Mouse (Mus musculus): ENCODE data around the gene Iqcb1. TPM values are rescaled to one million over a fixed set of nuclear protein-coding genes. Genes with fewer than 3 reads are reported as not detected.

Gene Iqcb1
- polyA plus RNA-seq (2014; fragmentation: Nextera tagmentation; extraction: Ambion mirVana): 30.3 and 32.1 TPM in 2 replicates

- no peaks in the 10 kb centered on the region for H3K36me3 ChIP-seq (ENCODE audit: control insufficient read depth, insufficient read depth, low read length)
- H3K4me1 ChIP-seq (replicated peaks; ENCODE audit: control insufficient read depth, insufficient read depth, low read length): peaks cover 3% of the 10 kb centered on the region; the same call in 1 of the 2 replicates
- H3K9ac ChIP-seq (ENCODE audit: low read depth, low read length): peak within 1 kb of the TSS; percentile 86
- no peak within 1 kb of the TSS for H3K27ac ChIP-seq (ENCODE audit: low read depth, low read length)
- H3K4me2 ChIP-seq: peak within 1 kb of the TSS; percentile 96
- no peaks in the 10 kb centered on the region for H3K9me3 ChIP-seq (ENCODE audit: control insufficient read depth, low read length)
- peaks cover 3% of the 10 kb centered on the region; the same call in 1 of the 2 replicates for H3K27me3 ChIP-seq (replicated peaks; ENCODE audit: control insufficient read depth, insufficient read depth, low read length)
- WGBS: under 1% methylated on average over 64 of the region's 64 CpGs
- ATAC-seq (replicated peaks; ENCODE audit: low FRiP score) (peak; percentile 99), DNase-seq (ENCODE audit: low spot score) (peak; percentile 86)
- peak within 1 kb of the TSS; percentile 90 for H3K4me3 ChIP-seq (ENCODE audit: low read depth, low read length)
These were observed at the start of gene Iqcb1 for GRCm38 (mm10) chr16:36828054-36828786. TSS of gene Iqcb1 (plus strand) at chr16:36828385.

GRCm38 (mm10) chr16:36784146-36784545, 44.0 kb upstream of the Iqcb1 start:
- no peaks in the 10 kb centered on the region for H3K36me3 ChIP-seq (ENCODE audit: control insufficient read depth, insufficient read depth, low read length)
- WGBS: 89% methylated on average over 2 of the region's 2 CpGs
- ATAC-seq (replicated peaks; ENCODE audit: low FRiP score): no peak
- H3K9me3 ChIP-seq (ENCODE audit: control insufficient read depth, low read length): no peaks in the 10 kb centered on the region
- H3K9ac ChIP-seq (ENCODE audit: low read depth, low read length): no peak overlapping the region
- H3K4me3 ChIP-seq (ENCODE audit: low read depth, low read length): no peak overlapping the region
- H3K27me3 ChIP-seq (replicated peaks; ENCODE audit: control insufficient read depth, insufficient read depth, low read length): no peaks in the 10 kb centered on the region
- no peaks in the 10 kb centered on the region for H3K4me1 ChIP-seq (replicated peaks; ENCODE audit: control insufficient read depth, insufficient read depth, low read length)
- H3K27ac ChIP-seq (ENCODE audit: low read depth, low read length): no peak overlapping the region
- no peak overlapping the region for H3K4me2 ChIP-seq
- DNase-seq (ENCODE audit: low spot score): no peak

- H3K4me2 ChIP-seq: no peak within 1 kb of the TSS
- no peak within 1 kb of the TSS for H3K27ac ChIP-seq (ENCODE audit: low read depth, low read length)
- DNase-seq (ENCODE audit: low spot score) (no peak), ATAC-seq (replicated peaks; ENCODE audit: low FRiP score) (no peak)
- H3K27me3 ChIP-seq (replicated peaks; ENCODE audit: control insufficient read depth, insufficient read depth, low read length): no peaks in the 10 kb centered on the region
- 67% methylated on average over 10 of the region's 10 CpGs for WGBS
- no peaks in the 10 kb centered on the region for H3K9me3 ChIP-seq (ENCODE audit: control insufficient read depth, low read length)
- no peak within 1 kb of the TSS for H3K4me3 ChIP-seq (ENCODE audit: low read depth, low read length)
- H3K9ac ChIP-seq (ENCODE audit: low read depth, low read length): no peak within 1 kb of the TSS
- H3K4me1 ChIP-seq (replicated peaks; ENCODE audit: control insufficient read depth, insufficient read depth, low read length): no peaks in the 10 kb centered on the region
- no peaks in the 10 kb centered on the region for H3K36me3 ChIP-seq (ENCODE audit: control insufficient read depth, insufficient read depth, low read length)
These were observed 43.4 kb upstream of the Iqcb1 start, which contains the start of gene Slc15a2 for GRCm38 (mm10) chr16:36784594-36785313. TSS of gene Slc15a2 (minus strand) at chr16:36784962.

- H3K4me2 ChIP-seq: no peak overlapping the region
- no peaks in the 10 kb centered on the region for H3K4me1 ChIP-seq (replicated peaks; ENCODE audit: control insufficient read depth, insufficient read depth, low read length)
- no peaks in the 10 kb centered on the region for H3K27me3 ChIP-seq (replicated peaks; ENCODE audit: control insufficient read depth, insufficient read depth, low read length)
- H3K9me3 ChIP-seq (ENCODE audit: control insufficient read depth, low read length): no peaks in the 10 kb centered on the region
- H3K4me3 ChIP-seq (ENCODE audit: low read depth, low read length): no peak overlapping the region
- no peak overlapping the region for H3K9ac ChIP-seq (ENCODE audit: low read depth, low read length)
- 82% methylated on average over 7 of the region's 7 CpGs for WGBS
- no peak overlapping the region for H3K27ac ChIP-seq (ENCODE audit: low read depth, low read length)
- no peaks in the 10 kb centered on the region for H3K36me3 ChIP-seq (ENCODE audit: control insufficient read depth, insufficient read depth, low read length)
- no peak for DNase-seq (ENCODE audit: low spot score)
- no peak for ATAC-seq (replicated peaks; ENCODE audit: low FRiP score)
These were observed 41.7 kb upstream of the Iqcb1 start for GRCm38 (mm10) chr16:36786466-36786865.

- Histone ChIP-seq H3K36me3 (ENCODE audit: control insufficient read depth, insufficient read depth, low read length) (no peaks in the 10 kb centered on the region), H3K4me3 (ENCODE audit: low read depth, low read length) (no peak overlapping the region), H3K4me1 (replicated peaks; ENCODE audit: control insufficient read depth, insufficient read depth, low read length) (no peaks in the 10 kb centered on the region), H3K27ac (ENCODE audit: low read depth, low read length) (no peak overlapping the region), H3K27me3 (replicated peaks; ENCODE audit: control insufficient read depth, insufficient read depth, low read length) (no peaks in the 10 kb centered on the region), H3K9ac (ENCODE audit: low read depth, low read length) (no peak overlapping the region), H3K4me2 (no peak overlapping the region), H3K9me3 (ENCODE audit: control insufficient read depth, low read length) (no peaks in the 10 kb centered on the region)
- DNase-seq (ENCODE audit: low spot score) (no peak), ATAC-seq (replicated peaks; ENCODE audit: low FRiP score) (no peak)
- 85% methylated on average over 4 of the region's 4 CpGs for WGBS
These were observed 38.0 kb upstream of the Iqcb1 start for GRCm38 (mm10) chr16:36790166-36790565.

- Histone ChIP-seq H3K27me3 (replicated peaks; ENCODE audit: control insufficient read depth, insufficient read depth, low read length) (no peaks in the 10 kb centered on the region), H3K9me3 (ENCODE audit: control insufficient read depth, low read length) (no peaks in the 10 kb centered on the region), H3K4me2 (no peak overlapping the region), H3K4me1 (replicated peaks; ENCODE audit: control insufficient read depth, insufficient read depth, low read length) (no peaks in the 10 kb centered on the region), H3K36me3 (ENCODE audit: control insufficient read depth, insufficient read depth, low read length) (no peaks in the 10 kb centered on the region), H3K9ac (ENCODE audit: low read depth, low read length) (no peak overlapping the region), H3K27ac (ENCODE audit: low read depth, low read length) (no peak overlapping the region), H3K4me3 (ENCODE audit: low read depth, low read length) (no peak overlapping the region)
- 54% methylated on average over 2 of the region's 2 CpGs for WGBS
- no peak for DNase-seq (ENCODE audit: low spot score)
- no peak for ATAC-seq (replicated peaks; ENCODE audit: low FRiP score)
These were observed 33.2 kb upstream of the Iqcb1 start for GRCm38 (mm10) chr16:36794976-36795375.

GRCm38 (mm10) chr16:36798334-36798733, 29.9 kb upstream of the Iqcb1 start:
- DNase-seq (ENCODE audit: low spot score) (no peak), ATAC-seq (replicated peaks; ENCODE audit: low FRiP score) (no peak)
- H3K9ac ChIP-seq (ENCODE audit: low read depth, low read length): no peak overlapping the region
- H3K4me3 ChIP-seq (ENCODE audit: low read depth, low read length): no peak overlapping the region
- H3K4me2 ChIP-seq: no peak overlapping the region
- no peaks in the 10 kb centered on the region for H3K36me3 ChIP-seq (ENCODE audit: control insufficient read depth, insufficient read depth, low read length)
- no peak overlapping the region for H3K27ac ChIP-seq (ENCODE audit: low read depth, low read length)
- no peaks in the 10 kb centered on the region for H3K9me3 ChIP-seq (ENCODE audit: control insufficient read depth, low read length)
- 66% methylated on average over 2 of the region's 2 CpGs for WGBS
- H3K4me1 ChIP-seq (replicated peaks; ENCODE audit: control insufficient read depth, insufficient read depth, low read length): no peaks in the 10 kb centered on the region
- H3K27me3 ChIP-seq (replicated peaks; ENCODE audit: control insufficient read depth, insufficient read depth, low read length): no peaks in the 10 kb centered on the region

- Histone ChIP-seq H3K9me3 (ENCODE audit: control insufficient read depth, low read length) (no peaks in the 10 kb centered on the region), H3K4me1 (replicated peaks; ENCODE audit: control insufficient read depth, insufficient read depth, low read length) (no peaks in the 10 kb centered on the region), H3K9ac (ENCODE audit: low read depth, low read length) (no peak overlapping the region), H3K27ac (ENCODE audit: low read depth, low read length) (no peak overlapping the region), H3K4me3 (ENCODE audit: low read depth, low read length) (no peak overlapping the region), H3K36me3 (ENCODE audit: control insufficient read depth, insufficient read depth, low read length) (no peaks in the 10 kb centered on the region), H3K27me3 (replicated peaks; ENCODE audit: control insufficient read depth, insufficient read depth, low read length) (no peaks in the 10 kb centered on the region), H3K4me2 (no peak overlapping the region)
- DNase-seq (ENCODE audit: low spot score) (no peak), ATAC-seq (replicated peaks; ENCODE audit: low FRiP score) (no peak)
- 84% methylated on average over 3 of the region's 3 CpGs for WGBS
These were observed 25.8 kb upstream of the Iqcb1 start for GRCm38 (mm10) chr16:36802361-36802760.

Measured in liver, embryonic 11.5 days (tissue).